Mouse (Mus musculus) left cerebral cortex, postnatal 14 days (tissue): Measurements from ENCODE around the gene Cd19. TPM values are rescaled to one million over a fixed set of nuclear protein-coding genes. Genes with fewer than 3 reads are reported as not detected.
"Not testable (repeated sequence)": the region's sequence is repeated elsewhere in the genome, so short reads cannot be mapped to it uniquely, and the experiment has no call there.

Experiments used
- DNase-seq, 2 experiments: peaks; one replicate each; pipeline ENCODE4 v3.0.0; 2021 to 2022; ENCODE audit warnings: low spot score in 2 of 2, mixed read lengths in 1 of 2
- intact Hi-C: fragments of 180-260 bp; cut with DNase I; formaldehyde crosslinking; loops from one replicate; pipeline ENCODE4 v1.15.1; 2025
- microRNA-seq, 2 experiments: library from miRNA; unstranded; fragments of <30 nt; microRNA quantifications; one replicate each; pipeline ENCODE4 v1.2.0; 2022
- total RNA-seq, 2 experiments: library from RNA; stranded (reverse); gene quantifications; 2 replicates each; pipeline ENCODE4 v1.2.3; 2021

Gene Cd19
- total RNA-seq, 2 experiments from 2014 or later: not detected

DNA sequence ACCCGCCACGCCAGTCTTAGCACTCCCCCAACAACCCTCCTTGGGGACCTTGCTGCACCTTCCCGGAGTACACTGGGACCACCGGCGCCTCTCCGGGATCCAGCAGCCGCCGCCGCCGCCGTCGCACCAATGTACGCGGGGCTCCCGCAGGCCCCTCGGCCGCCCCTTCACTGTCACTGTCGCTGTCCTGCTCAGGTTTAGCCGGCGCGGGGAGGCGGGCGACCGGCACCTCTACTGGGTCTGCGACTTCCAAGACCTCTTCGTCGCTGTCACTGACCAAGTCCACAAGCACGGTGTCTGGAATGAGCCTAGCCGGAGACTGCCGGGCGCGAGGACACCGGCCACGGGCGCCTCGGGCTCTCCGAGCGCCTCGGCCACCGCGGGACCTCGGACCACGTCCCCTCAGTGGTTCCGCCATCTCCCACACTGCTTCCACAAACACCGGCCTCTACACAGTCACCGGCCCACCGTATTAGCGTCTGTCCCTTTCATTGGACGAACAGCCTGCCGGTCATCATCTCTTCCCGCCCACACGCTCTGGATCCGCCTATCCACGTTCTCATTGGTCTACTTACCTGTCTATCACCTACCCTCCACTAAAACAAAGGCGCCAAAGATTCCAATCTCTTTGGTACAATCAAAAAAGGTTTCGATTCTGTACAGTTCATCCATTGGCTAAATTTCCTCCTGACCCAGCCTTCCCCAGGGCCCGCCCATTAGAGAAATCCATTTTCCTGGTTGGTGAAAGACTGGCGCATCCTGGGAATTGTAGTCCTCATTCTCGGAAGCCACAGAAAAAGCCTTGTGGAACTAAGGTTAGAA is 18.2 kb downstream of the Cd19 start, which contains the start of gene Nfatc2ip:
TSS of gene Nfatc2ip (minus strand) at position 440 of the 822 bp plus-strand sequence.
- intact Hi-C loops: loop anchor here (5.0 kb wide), 2 partner anchors 71 to 131 kb away; no protein-coding TSS in a partner anchor

GRCm38 (mm10) chr7:126392086-126392884 is 22.4 kb downstream of the Cd19 start:
- DNase-seq, intact Hi-C loops: not testable (repeated sequence)

More for the DNA sequence above, 18.2 kb downstream of the Cd19 start, which contains the start of gene Nfatc2ip:
- peak; percentile 99 for DNase-seq

DNA sequence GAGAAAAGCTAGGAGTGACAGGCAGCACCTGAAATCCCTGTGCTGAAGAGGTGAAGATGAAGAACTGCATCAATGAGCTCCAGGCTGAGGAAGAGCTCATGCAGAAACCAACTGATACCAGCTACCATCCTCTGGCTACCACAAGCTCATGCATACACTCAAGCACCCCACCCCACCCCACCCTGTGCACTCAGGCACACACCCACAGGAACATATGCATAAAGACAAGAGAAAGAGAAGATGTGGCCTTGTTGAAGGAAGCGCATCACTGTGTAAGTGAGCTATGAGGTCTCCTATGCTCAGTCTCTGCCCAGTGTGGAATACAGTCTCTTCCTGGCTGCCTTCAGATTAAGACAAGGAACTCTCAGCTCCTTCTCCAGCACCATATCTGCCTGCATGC is 26.5 kb downstream of the Cd19 start:
- intact Hi-C loops: no loop called here
- DNase-seq: no peak

DNA sequence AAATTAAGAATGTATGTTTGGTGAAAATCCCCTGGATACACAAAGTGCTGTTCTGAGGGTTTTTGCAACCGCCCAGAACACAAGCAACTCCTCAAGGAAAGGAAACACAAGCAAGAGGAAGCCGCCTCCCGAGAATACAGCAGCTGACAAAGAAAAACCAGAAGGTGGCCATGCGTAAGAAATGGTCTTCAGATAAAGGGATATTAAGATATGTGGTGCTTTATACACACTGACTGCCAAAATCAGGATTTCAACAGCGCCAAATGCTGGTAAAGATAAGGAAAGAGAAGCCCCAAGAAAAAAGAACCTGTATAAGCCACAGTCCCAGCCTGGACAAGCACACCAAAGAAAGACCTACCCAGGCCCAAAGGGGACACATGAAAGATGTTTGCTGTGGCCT is 31.1 kb downstream of the Cd19 start:
- intact Hi-C loops: no loop called here
- no peak for DNase-seq

DNA sequence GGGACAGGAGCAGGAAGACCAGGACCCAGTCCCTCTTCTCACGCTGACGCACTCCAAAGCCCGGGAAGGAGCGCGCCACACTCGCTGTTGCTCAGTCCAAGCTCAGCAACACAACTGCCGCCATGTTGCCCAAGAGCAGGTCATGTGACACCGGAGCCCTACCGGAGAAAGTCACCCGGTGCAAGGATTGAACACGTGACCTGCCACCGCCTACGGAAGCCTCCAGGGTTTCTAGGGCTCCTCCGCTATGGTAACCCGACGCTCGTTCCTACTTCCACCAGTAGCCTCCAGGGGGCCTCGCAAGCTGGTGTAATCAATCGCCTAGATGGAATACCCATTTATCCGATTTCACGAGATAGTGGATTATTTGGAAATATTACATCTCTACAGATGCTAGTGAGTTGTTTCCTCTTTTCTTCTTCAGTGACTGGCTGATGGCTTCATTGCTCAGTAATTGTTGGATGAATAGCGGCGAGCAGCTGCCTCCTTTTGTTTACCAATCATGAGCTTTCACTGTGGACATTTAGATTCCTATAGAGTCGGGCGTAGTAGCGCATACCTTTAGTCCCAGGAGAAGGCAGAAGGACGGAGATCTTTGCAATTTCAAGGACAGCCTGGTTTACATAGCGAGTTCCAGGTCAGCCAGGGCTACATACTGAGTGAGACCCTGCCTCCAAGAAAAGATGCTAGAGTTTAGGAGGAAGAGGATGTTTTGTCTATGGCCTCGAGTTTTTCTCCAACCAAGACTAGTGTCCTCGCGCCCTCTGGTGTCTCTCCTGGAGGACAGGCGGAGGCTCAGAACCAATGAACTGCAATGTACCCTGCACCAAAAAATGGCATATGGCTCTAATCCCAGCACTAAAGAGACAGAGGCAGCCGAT is 37.2 kb downstream of the Cd19 start, which contains the start of gene Spns1:
TSS of gene Spns1 (minus strand) at position 173 of the 881 bp plus-strand sequence.
- DNase-seq: peak; percentile 99
- intact Hi-C loops: loop anchor here (1.0 to 2.0 kb wide), 2 partner anchors 54 to 117 kb away; no protein-coding TSS in a partner anchor

GRCm38 (mm10) chr7:126376903-126377277 is 37.8 kb downstream of the Cd19 start:
- no peak for DNase-seq
- intact Hi-C loops: loop anchor here (1.0 to 2.0 kb wide), 2 partner anchors 54 to 116 kb away; no protein-coding TSS in a partner anchor

GRCm38 (mm10) chr7:126375012-126375411 is 39.7 kb downstream of the Cd19 start:
- DNase-seq: no peak
- intact Hi-C loops: no loop called here

- intact Hi-C loops: no loop called here
- DNase-seq: no peak
Observed at GRCm38 (mm10) chr7:126374526-126374925, 40.2 kb downstream of the Cd19 start.

- DNase-seq: no peak
- intact Hi-C loops: no loop called here
Observed at GRCm38 (mm10) chr7:126373007-126373406, 41.7 kb downstream of the Cd19 start.

DNA sequence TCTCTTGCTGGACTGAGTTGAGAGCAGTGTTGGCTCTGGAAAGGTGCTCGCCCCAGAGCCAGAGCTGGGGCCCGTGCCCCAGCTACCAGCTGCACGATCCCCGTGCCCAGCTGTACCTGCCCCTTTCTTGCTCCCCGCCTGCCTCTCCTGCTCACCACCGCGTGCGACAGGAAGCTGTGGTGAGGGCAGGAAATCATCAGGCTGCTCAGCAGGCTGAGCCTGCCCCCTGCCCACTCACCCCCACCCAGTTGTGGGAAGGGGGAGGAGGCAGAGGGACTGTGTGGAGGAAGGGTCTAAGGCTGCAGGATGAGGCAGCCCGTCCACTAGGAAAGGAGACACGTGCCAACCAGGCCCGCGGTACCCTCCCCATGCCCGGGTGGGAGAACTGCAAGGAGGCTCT is 45.3 kb downstream of the Cd19 start, which contains the start of gene Lat:
TSS of gene Lat (minus strand) at position 178 of the 400 bp plus-strand sequence.
- intact Hi-C loops: no loop called here
- DNase-seq: no peak

DNA sequence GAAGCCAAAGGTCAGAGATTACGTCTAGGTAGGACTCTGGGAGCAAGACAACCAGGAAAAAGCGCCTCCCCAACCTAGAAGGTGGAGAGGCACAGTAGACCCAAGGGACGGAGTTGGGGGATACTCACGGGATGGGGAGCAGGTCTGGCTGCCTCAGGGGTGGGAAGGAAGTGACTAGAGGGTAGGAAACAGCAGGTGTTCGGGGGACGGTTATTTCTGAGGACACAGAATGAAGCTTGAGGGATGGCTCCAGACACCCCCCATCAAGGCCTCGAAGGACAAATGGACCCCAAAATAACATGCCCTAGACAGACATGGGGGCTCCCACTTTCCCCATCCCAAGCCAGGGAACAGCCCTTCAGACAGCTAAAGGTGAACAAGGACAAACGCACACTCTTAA is 46.3 kb downstream of the Cd19 start:
- no peak for DNase-seq
- intact Hi-C loops: no loop called here

DNA sequence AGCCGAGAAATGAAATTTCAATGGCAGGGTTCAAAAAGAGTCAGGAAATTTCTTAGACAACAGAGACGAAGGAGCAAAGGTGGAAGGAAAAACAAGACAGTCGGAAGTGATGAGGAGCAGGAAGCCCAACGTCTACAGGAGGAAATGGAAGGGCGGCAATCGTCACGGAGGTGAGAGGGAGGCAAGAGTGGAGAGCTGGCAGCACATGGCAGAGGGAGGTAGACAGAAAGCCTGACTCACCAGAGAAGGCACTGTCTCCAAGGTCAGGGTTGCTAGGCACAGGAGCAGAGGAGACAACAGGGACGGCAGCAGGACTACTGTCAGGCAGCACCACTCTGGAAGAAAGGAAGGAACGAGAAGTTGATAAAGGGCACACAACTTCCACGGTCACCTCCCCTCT is 47.1 kb downstream of the Cd19 start:
- DNase-seq: no peak
- intact Hi-C loops: no loop called here

- intact Hi-C loops: no loop called here
- no peak for DNase-seq
Observed at GRCm38 (mm10) chr7:126363038-126363437, 51.7 kb downstream of the Cd19 start.

GRCm38 (mm10) chr7:126359049-126359448 is 55.6 kb downstream of the Cd19 start:
- intact Hi-C loops: no loop called here
- no peak for DNase-seq

Small RNA genes within 50 kb of the gene (microRNA-seq; reads per million reads assigned to microRNA genes)
- gene Mir7058: 0 to 0.26 reads per million in 2 experiments

Other genes starting within 250 kb of the Cd19 start
- 100 to 1,000 TPM in 1 of 2 experiments, 10 to 100 TPM in 1; 97.8 to 106 TPM for gene Xpo6, start 214.4 kb downstream of the Cd19 start, total RNA-seq
- gene Sbk1, start 142.3 kb downstream of the Cd19 start, total RNA-seq: 10 to 100 TPM; 94.8 to 95.4 TPM
- under 1 TPM; 0.30 to 0.33 TPM for gene Lat, start 45.3 kb downstream of the Cd19 start, total RNA-seq
- gene Spns1, start 37.4 kb downstream of the Cd19 start, total RNA-seq: 10 to 100 TPM; 83.2 to 86.3 TPM
- 1 to 10 TPM; 5.1 to 7.4 TPM for gene Nfatc2ip, start 18.2 kb downstream of the Cd19 start, total RNA-seq
- gene Rabep2, start 13.9 kb upstream of the Cd19 start, total RNA-seq: 10 to 100 TPM; 11.4 to 12.6 TPM
- under 1 TPM in 1 of 2 experiments, not detected in 1; 0.21 TPM for gene Atp2a1, start 48.2 kb upstream of the Cd19 start, total RNA-seq
- 10 to 100 TPM; 68.4 to 75.0 TPM for gene Sh2b1, start 60.5 kb upstream of the Cd19 start, total RNA-seq
- gene Tufm, start 72.5 kb upstream of the Cd19 start, total RNA-seq: 10 to 100 TPM; 81.4 to 87.8 TPM
- gene Atxn2l, start 88.5 kb upstream of the Cd19 start, total RNA-seq: 100 to 1,000 TPM; 116 to 119 TPM
- 100 to 1,000 TPM; 182 to 186 TPM for gene Eif3c, start 151.5 kb upstream of the Cd19 start, total RNA-seq
- under 1 TPM; 0.26 to 0.32 TPM for gene Apobr, start 170.1 kb upstream of the Cd19 start, total RNA-seq
- gene Cln3, start 170.9 kb upstream of the Cd19 start, total RNA-seq: 10 to 100 TPM; 20.4 to 21.5 TPM
- gene Il27, start 180.1 kb upstream of the Cd19 start, total RNA-seq: not detected
- gene Nupr1, start 216.0 kb upstream of the Cd19 start, total RNA-seq: 10 to 100 TPM; 11.5 to 15.9 TPM
- gene Sgf29, start 234.4 kb upstream of the Cd19 start, total RNA-seq: 10 to 100 TPM; 32.0 to 33.8 TPM